Mouse (Mus musculus) testis, adult 2 months (tissue): Measurements from ENCODE around the gene Gatad2a.
A peak's percentile ranks its signal among the peaks of the same experiment; 100 is the strongest.

ENCODE experiments used
- CTCF ChIP-seq: fragments of 200-500 bp; IDR thresholded peaks from 2 replicates; pipeline ENCODE4 v1.5.1; 2012; ENCODE audit warnings: low read depth, mild to moderate bottlenecking, inconsistent platforms, low read length, moderate library complexity; ENCODE audit not compliant: control insufficient read depth, insufficient read depth, insufficient replicate concordance
- POLR2A ChIP-seq: fragments of 200-500 bp; IDR thresholded peaks from 2 replicates; pipeline ENCODE4 v1.6.1; 2012; ENCODE audit warnings: low read depth, mild to moderate bottlenecking, inconsistent platforms, low read length, moderate library complexity; ENCODE audit not compliant: control insufficient read depth

- TF ChIP-seq CTCF: peak; percentile 38; the same call in 1 of the 2 replicates
- peak; percentile 80 for TF ChIP-seq POLR2A
Measured at GRCm38 (mm10) chr8:69901484-69902162, 94.6 kb downstream of the Gatad2a start.
